Mouse (Mus musculus) kidney, postnatal 25 days (tissue): ENCODE results near the gene Tfb1m.
A peak's percentile ranks its signal among the peaks of the same experiment; 100 is the strongest.

Source experiments
- DNase-seq, 2 experiments: peaks; one replicate each; pipeline ENCODE4 v3.0.0; 2021; ENCODE audit warnings: mixed read lengths in 2 of 2

Tfb1m gene

DNA sequence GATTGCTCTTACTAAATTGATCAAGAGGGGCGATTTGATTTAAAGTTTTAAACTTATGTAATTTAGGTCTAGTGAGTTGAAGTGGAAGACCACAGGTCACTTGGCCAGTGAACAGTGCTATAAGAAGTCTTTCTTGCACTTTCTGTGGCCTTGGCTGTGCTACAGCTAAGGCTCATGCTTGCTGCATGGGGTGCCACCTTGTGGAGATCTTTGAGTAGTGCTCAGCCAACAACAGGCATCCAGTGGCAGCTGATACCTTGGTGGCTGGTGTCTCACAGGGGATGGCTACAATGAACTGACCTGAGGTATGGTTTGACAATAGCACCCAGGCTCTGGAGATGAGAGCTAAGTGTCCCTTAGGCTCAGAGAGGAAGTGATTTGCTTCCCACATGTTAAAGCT is 47.7 kb downstream of the Tfb1m start:
- DNase-seq, result peak; percentile 77 to 79

DNA sequence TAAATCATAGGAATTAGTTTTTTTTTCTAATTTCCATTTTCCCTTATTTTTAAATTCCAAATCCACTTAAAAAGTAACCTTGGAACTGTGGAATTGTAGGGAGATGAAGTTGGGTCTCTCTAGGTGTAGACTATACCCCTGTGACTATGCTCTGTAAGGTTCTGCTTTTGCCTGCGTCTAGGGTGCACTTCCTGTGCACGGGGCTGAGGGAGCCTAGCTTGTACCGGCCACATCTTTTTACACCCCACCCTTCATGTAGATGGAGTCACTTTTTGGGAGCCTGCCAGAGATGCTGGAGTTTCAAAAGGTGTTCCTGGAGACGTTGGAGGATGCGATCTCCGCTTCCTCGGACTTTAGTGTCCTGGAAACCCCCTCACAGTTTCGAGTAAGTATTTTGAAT is 51.1 kb downstream of the Tfb1m start:
- DNase-seq, result no peak

DNA sequence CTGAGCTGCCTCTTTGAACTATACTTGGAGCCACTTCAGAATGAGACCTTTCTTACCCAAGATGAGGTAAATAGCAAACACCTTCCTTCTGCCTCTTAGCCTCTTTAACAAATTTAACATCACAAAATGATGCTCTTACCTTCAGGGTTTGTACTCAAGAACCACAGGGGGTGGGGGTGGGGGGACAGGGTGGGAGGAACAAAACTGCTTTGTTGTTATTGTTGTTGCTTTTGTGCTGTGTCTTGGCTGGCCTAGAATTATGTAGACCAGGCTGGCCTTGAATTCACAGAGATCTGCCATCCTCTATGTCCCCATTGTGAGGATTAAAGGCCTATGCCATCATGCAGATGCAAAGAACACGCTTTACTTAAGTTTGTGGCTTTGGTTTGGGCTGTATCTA is 51.9 kb downstream of the Tfb1m start:
- no peak for DNase-seq

DNA sequence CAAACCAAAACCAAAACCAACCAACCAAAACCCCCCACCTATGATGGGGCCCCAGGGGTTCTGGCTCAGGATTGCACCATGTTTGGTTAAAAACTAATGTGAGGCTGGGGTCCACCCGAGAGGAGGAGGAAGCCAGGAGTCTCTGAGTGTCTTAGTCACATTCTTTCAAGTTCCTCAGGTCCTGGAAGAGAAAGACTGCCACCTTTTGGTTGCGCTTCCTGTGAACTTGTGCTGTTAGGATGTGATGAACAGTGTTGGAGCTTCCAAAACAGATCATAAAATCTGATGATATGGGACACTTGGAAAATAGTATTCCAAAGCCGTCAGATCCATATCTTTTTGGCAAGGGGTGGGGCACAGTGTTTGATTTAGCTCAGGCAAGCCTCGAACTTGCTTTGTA is 56.6 kb downstream of the Tfb1m start:
- DNase-seq, result no peak

DNA sequence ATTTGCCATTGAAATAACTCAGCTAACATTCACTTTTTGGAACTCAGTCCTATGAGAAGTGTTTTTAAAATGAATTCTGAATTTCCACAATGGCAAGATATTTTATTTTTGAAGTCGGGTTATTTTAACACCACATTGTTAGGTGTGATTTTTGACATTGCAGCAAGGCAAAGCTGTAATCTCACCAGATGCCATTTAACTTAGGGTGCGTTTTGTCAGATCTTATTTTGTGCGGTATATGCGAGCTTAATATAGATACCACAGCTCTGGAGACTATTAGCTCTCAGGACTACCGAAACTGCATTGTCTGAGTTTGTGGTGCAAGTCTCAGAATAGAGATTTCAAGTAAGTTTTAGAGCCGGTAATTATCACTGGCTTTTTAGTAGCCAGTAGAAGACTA is 57.5 kb downstream of the Tfb1m start:
- no peak for DNase-seq

DNA sequence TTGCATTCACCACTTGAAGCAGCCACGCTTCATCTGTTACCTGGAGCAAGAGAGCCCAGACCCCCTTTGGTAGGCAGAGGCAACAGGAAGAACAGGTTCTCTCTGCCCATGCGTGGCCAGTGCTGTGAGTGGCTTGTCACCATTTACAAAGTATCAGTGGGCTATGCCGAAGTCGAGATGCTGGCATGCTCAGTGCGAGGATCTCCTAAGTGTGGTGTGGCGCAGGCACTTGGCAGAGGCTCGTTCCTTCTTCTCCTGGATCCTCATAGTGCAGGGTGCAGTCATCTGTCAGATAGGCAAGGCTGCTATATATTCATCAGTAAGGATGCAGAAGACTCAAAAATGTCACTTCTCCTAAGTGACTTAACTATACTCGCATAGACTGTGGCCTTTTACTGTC is 58.1 kb downstream of the Tfb1m start:
- no peak for DNase-seq

DNA sequence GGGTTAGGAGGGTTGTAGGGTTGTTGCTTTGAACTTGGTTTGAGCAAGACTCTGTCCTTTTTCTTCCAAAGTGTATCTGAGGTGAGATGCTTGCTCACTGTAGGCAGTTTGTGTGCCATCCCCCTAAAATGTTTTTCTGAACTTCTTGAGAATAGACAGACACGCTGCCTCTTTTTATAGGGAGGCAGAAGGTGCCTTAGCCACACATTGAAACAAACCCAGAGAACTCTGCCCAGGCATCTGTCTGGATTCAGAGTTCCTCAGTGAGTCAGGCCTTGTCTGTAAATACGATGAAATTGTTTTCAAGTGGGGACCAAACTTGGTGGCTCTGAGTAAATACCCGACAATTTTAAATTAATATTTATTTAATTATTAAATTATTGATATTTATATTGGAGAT is 59.0 kb downstream of the Tfb1m start:
- DNase-seq, result no peak

DNA sequence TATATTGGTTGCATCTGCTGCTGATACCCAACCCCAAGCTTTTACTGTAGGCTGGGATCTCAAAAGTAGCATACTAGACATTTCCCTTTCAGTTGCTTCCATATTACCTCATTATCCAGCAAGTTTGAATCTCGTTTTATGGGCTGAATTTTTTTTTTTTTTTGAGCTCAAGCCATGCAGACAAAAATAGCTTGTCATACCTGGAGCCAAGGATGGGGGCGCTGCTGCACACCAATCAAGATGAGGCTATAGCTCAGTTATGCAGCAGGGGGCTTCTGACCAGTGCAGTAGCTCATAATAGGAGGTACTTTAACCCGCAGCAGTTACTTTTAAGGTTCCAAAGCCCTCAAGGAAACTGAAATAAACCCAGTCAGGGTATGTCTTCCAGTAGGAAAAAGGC is 59.5 kb downstream of the Tfb1m start:
- DNase-seq, result peak in 1 of 2 experiments; percentile 49

DNA sequence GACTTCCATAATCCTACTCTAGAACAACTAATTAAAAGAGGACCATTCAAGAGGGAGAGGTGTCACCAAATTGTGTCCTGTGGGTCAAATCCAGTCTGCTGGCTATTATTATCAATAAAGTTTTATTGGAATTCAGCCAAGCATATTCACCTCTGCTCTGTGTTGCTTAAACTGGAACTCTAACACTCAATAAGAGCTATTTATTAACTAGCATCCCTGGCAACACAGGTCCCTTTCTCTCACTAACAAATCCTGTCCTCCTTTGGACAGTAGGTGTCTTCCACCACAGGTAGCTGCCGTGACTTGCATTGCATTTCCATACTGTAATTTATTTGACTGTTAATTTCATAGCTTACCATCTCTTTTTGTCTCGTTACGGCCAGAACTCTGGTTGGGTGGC is 61.5 kb downstream of the Tfb1m start:
- no peak for DNase-seq

DNA sequence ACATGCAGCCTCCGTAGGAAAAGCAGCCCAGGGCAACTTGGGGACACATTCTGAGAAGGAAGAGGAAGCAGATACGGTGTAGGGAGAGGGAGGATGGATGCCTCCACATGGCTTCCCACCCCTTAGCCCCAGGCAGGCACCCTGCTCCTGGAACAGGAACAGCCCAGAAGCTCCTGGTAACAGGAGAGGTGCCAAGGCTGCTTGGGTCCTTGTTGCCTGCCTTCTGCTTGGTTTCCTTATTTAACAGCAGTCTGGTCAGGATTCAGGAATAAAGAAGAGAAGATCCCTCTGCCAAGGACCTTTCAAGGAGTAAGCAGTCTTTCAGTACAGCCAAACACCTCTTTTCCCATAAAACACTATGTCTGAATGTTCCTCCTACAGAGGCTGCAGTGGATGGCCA is 62.0 kb downstream of the Tfb1m start:
- no peak for DNase-seq

DNA sequence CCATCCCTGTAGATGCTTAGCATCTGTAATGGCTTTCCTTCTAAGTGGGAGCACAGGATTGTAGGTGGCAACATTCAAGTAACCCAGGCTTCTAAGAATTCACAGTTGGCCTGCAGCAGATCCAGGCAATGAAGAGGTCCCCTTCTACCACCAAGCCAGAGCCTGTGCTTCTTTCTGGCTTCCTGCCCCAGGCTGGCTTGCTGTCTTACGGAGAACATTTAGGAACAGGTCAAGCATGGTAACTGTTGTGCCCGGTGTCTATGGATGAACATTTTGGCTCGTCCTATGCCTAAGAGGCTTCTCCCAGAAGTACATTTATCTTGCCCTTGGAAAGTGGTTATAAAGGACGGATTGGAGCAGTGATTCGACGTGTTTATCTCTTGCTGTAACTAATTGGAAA is 65.9 kb downstream of the Tfb1m start:
- no peak for DNase-seq

DNA sequence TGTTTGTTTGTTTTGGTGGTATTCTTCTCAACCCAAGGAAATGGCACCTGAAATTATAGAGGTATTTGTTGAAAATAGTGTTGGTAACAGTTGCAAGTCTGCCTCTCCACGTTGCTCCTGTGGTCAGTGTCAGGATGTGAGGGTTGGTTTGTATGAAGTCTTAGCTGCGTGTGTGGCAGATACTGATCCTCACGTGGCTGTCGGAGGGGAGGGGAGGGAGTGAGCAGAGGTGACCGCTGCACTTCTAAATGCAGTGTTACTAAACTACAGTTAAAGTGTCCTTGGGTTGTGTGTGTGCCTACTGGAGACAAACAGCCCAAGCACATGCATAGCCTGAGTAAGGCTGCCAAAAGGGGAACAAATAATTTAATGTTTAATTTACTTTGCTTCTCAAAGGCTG is 66.5 kb downstream of the Tfb1m start:
- no peak for DNase-seq

DNA sequence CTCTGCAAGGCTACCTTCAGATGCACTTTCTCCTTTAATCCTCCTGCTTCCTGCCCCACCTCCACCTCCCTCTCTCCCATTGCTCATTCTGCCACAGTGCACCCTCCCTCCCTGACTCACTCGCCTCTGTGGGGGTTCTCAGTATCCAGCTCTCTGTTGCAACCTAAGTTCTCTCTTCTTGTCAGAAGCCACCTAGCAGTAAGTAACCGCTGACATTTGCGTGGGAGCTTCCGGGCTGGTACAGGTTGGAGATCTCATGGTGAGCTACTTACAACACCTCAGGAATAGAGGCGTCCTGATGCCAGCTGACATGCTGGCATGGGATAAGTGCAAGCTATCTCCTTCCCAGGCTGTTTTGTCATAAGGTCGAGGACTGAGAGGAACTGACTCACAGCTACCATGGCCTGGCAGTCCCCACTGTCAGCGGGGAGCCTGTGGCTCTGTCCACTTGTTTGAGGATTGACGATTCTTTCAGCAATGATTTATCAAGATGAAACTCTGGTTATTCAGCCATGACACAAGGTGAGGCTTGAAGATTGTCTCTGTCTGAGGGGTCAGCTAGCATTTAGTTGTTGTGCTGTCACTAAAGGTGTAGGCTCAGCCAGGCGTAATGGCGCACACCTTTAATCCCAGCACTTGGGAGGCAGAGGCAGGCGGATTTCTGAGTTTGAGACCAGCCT is 67.2 kb downstream of the Tfb1m start:
- DNase-seq, result no peak

DNA sequence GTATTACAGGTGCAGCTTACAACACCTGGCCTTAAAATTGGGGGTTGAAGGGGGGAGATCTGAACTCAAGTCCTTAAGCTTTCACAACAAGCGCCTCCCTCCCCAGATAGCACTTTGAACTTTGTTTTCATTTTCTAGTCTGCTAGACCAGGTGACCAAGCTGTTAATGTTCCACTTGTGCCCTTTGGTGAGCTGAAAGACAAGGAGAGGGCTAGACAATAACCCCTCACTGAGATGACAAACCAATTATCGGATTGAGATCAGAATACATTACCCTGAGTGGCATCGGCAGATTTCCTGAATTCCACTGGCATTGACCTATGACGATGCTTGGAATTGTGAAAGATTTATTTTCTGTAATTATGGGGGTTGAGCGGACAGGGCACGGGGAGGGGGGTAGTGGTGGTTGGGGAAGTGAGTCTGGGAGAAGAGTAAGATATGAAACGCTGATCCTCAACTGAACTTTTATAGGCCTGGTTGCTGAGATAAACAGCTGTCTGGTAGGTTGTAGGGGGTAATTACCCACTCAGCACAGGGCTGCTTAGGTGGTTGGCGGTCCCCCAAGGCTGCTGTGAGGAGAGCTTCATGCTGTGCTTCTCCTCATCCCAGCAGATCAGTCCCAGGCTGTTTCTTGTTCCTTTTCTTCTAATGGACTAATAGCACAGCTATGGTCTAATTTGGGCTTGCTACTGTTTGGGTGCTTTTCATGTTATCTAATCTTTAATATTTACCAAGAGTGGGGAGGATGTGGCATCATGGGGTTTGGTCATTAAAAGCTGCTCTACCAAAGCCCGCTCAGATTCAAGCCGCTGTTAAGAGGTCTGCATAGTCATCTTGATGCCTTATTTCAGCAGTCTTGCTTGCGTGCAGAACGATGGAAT is 69.6 kb downstream of the Tfb1m start:
- peak in 1 of 2 experiments; percentile 39 for DNase-seq

DNA sequence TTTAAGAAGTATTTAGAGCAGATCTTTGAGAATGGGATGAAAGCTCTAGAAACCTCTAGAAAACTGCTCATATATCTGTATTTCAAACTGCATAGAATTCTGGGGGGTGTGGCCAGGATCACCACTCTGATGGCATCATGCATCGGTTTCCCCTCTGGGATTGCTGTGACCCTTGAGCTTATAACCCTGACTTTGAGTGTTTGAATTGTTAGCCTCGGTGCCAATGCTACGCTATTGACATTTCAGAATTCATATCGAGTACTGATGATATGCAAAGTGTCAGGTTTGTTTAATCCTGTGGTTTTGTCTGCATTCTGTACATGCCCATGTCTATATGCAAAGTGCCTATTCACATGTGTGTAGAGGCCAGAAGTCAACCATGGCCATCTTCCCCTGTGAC is 70.4 kb downstream of the Tfb1m start:
- DNase-seq, result no peak

DNA sequence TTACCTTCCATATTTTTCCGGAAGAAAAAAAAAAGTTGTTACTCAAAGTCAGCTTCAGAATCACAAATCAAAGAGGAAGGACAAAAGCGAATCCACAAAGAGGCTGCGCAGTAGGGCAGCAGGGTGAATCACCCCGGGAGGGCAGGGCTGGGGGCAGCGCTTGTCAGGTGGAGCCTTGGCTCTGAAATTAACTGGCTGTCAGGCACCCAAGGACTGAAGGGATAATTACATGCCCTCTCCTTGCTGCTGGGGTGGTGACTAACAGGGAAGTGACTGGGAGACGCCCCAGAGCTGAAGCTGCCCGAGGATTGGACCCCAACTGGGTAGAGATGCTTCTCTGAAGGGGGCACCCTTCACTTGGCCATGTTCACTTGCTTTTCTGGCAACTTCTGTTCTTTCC is 71.7 kb downstream of the Tfb1m start:
- no peak for DNase-seq

DNA sequence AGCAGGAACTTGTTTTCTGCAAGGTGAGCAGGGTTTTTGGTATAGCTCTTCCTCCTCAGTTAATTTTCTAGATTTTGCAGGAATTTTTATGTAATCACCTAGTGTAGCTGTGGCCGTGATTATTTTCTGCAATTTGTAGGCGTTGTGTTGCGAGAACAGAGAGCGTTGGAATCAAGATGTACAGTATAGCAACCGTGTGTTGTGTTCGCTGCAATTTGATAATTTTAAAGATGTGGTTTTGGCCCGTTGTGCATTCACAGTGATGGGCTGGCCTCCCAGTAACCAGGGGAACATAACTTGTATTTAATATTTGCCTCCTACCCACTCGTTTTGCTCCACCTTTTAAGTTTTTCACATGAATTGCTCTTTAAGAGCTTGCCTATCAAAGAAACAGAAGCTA is 74.5 kb downstream of the Tfb1m start:
- DNase-seq, result no peak

DNA sequence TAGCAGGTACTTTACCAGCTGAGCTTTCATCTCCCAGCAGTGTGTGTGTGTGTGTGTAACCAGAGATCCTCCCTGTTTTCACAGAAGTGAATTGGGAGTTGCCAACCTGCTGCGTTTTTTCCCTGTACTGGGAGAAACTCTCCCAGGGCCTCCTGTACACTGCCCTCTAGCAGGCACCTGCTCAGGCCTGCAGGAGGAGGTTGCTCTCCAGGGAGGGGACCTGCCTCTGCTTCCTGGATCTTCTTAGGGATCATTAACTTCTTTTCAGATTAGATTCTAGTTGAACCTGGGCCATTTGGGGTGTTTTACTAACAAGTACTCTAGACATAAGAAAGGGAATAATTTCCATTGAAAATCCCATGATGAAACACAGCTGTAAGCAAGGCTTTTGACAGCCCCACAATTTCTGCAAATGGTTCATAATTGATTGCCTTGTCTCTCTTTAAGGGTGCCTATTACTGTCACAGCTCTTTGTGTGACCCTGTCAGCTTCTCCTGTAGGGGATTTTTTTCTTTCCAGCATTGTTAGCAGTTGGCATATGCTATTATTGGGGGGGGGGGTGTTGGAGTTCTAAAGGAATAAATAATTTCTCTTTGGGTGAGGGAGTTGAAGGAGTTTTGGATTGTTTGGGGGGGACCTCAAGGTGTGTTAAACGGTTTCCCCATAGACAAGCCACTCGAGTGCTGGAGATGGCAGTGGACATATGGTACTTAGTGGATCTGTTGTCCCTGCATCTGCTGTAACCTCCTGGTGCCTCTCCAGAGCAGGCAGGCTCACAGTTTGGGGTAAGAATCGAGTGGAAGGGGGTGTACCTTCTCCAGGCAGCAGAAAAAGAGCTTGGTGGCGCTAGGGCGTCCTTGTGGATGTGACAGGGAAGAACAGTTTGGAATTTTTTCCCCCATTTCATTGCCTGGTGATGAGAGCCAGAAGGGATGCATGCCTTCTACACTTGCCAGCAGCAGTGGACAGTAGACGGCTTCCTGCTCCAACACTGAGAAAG is 75.7 kb downstream of the Tfb1m start:
- no peak for DNase-seq

DNA sequence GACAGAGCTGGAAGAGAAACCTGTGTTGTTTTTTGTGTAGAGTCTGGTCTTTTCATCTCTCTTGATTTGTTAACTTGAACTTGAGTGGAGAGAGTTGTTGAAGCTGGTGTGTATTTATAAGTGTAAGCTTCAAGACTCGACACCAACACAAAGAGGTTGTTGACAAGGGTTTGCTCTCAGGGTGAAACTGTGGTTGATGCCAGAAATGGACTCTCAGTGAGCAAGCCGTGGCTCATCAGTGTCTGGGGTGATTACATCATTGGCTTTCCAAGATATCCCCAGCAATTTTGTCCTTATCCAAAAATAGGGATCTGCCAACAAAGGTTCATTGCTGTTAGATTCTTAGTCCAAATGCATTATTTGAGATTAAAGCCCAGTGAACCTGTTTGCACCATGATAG is 81.0 kb downstream of the Tfb1m start:
- no peak for DNase-seq

DNA sequence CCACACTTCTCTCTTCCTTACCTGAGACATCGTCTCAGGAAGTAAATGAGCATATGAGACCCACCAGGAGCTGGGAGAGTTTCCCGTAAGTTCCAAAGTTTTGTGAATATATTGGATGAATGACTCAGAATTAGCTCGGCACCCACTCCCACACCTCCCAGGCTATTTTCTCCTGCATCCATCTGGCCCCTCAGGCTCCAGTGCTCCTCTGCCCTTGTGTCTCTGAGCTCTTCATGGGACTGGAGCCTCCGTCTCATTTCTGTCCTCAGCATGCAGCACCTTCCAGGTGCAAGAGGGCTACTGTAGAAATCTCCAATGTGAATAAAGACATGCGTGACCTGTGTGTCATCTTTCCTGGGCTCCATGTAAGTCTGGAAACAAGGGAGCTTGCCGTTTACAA is 85.6 kb downstream of the Tfb1m start:
- no peak for DNase-seq
